Mouse (Mus musculus): ENCODE measurements around the gene 6430548M08Rik.

The 6430548M08Rik gene

DNA sequence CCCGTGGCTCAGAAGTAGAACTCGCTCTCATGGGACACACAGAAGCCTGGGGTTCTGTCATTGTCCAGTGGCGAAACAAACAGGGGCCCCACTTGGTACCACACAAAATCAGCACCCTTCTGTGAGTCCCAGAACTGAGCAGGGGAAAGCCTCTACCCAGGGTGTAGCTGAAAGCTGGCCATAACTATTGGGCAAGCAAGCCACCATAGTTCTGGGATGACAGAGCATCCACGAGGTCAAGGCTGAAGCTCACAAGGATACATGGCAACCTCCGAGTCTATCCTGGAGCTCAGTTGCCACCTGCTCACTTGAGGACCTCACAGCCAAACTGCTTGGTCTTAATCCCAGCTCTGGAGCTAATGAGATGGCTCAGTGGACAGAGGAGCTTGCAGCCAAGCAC is 67.3 kb downstream of the 6430548M08Rik start:
- no peak for DNase-seq (ENCODE audit: low spot score in 2 of 2)

- no peak for DNase-seq (ENCODE audit: low spot score in 2 of 2)
Observed at GRCm38 (mm10) chr8:120181861-120182414, 68.0 kb downstream of the 6430548M08Rik start.

DNA sequence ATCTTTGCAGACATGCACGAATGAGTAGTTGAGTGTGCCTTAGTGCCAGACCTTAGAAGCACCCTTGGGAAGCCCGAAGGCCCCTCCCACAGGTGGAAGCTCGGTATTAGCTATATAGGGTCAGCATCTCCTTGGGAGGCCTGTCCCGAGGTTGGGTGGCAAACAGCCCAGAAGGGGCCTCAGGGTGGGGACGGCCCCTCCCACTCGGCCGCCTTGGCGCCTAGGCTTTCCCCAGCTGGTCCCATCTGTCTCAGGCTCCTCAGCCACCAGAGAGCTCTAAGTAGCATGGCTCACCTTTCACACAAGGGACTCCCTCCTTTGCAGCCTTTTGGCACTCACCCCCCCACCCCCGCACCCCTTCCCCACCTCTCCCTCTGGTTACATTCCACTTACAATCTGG is 70.4 kb downstream of the 6430548M08Rik start:
- DNase-seq (ENCODE audit: low spot score in 2 of 2) = no peak

GRCm38 (mm10) chr8:120184850-120185792 is 71.2 kb downstream of the 6430548M08Rik start:
- no peak for DNase-seq (ENCODE audit: low spot score in 2 of 2)

DNA sequence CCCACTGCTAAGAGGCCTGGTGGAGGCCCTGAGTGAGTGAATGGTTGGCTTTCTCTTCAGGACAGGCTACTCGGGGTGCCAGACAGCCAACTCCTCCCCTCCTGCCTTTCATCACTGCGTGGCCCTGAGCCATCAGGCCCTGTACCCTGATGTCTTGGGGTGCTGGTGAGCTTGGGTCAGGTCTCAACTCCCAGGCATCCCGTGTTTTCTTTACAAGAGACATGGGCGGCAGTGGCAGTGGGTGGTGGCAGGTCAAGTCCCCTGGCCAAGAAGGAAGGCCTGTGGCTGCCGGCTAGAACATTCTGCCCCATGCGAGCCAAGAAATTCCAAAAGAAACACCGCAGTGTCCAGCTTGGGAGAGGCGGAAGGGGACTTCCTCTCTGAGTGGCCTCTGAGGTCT is 72.5 kb downstream of the 6430548M08Rik start:
- DNase-seq (ENCODE audit: low spot score in 2 of 2) = no peak

- no peak for DNase-seq (ENCODE audit: low spot score in 2 of 2)
Observed at GRCm38 (mm10) chr8:120188510-120188909, 74.6 kb downstream of the 6430548M08Rik start.

GRCm38 (mm10) chr8:120189440-120189839 is 75.5 kb downstream of the 6430548M08Rik start:
- no peak for DNase-seq (ENCODE audit: low spot score in 2 of 2)

- no peak for DNase-seq (ENCODE audit: low spot score in 2 of 2)
Observed at GRCm38 (mm10) chr8:120190107-120190809, 76.3 kb downstream of the 6430548M08Rik start.

- peak; percentile 81 to 83 for DNase-seq (ENCODE audit: low spot score in 2 of 2)
Observed at GRCm38 (mm10) chr8:120190810-120191413, 77.0 kb downstream of the 6430548M08Rik start.

GRCm38 (mm10) chr8:120191633-120192032 is 77.7 kb downstream of the 6430548M08Rik start:
- no peak for DNase-seq (ENCODE audit: low spot score in 2 of 2)

DNA sequence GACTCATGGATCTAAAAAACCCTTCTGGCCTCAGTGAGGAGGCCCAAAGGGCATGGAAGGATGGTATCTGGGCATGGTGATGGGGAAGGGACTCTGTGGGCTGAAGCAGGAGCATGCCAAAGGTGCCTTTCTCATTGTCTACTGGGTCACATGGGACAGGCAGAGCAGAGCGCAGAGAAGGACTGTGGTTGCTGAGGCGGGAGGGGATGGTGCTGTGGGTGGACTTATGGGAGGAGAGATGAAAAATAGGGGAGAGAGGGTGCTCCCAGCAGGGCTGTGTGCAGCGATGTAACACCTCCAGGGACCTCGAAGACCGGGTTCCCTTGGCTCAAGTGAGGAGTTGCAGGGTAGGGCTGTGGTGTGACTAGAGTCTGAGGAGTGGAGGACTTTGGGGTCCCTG is 78.2 kb downstream of the 6430548M08Rik start:
- DNase-seq (ENCODE audit: low spot score in 2 of 2) = no peak

DNA sequence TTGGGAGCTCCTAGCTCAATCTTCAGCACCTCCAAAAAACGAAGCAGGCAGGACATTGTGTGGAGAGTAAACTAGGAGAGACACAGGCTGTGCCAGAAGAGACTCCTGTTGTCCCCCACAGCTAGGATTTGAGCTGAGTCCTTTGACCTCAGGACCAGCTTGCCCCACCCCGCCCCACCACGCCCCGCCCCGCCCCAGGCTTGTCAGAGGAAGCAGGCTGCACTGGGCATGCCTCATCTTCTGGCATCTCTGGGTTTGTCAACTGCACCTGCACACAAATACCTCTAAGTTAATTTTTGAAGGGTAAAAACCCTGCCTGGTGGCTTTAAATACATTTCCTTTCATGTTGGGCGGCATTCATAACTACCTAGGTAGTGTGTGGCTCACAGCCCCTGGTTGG is 87.4 kb downstream of the 6430548M08Rik start:
- DNase-seq (ENCODE audit: low spot score in 2 of 2) = no peak

GRCm38 (mm10) chr8:120202546-120202945 is 88.6 kb downstream of the 6430548M08Rik start:
- no peak for DNase-seq (ENCODE audit: low spot score in 2 of 2)

DNA sequence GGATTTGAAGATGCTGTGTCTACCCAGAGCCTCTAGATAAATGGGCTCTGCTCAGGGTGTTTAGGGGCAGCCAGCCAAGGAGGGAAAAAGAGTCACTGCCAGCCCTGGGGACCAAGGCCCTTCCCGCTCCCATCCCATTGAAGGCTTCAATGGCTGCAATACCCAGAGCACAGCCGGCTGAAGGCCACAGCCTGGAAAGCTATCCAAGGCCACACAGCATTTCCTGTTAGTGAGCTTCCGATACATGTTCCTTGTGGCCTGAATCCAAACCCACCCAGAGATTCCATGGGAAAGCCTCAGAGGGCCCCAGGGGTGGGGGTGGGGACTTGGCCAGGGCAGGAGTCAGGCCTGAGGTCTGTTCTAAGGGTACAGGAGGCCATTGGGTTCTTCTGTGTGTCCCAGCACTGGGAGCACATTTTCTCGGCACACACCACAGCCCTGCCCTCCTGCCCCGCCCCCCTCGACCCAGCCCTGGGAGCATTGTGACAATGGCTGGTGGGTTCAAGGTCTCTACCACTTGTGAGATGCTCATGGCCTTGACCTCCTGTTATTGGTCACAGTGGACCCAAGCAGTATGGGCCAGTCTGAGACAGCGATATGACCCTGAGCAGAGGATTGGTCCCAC is 90.9 kb downstream of the 6430548M08Rik start:
- DNase-seq (ENCODE audit: low spot score in 2 of 2) = no peak

GRCm38 (mm10) chr8:120205916-120206315 is 92.0 kb downstream of the 6430548M08Rik start:
- no peak for DNase-seq (ENCODE audit: low spot score in 2 of 2)

GRCm38 (mm10) chr8:120207364-120207763 is 93.4 kb downstream of the 6430548M08Rik start:
- DNase-seq (ENCODE audit: low spot score in 2 of 2) = no peak

- no peak for DNase-seq (ENCODE audit: low spot score in 2 of 2)
Observed at GRCm38 (mm10) chr8:120208113-120208512, 94.2 kb downstream of the 6430548M08Rik start.

GRCm38 (mm10) chr8:120211345-120211744 is 97.4 kb downstream of the 6430548M08Rik start:
- DNase-seq (ENCODE audit: low spot score in 2 of 2) = no peak

DNA sequence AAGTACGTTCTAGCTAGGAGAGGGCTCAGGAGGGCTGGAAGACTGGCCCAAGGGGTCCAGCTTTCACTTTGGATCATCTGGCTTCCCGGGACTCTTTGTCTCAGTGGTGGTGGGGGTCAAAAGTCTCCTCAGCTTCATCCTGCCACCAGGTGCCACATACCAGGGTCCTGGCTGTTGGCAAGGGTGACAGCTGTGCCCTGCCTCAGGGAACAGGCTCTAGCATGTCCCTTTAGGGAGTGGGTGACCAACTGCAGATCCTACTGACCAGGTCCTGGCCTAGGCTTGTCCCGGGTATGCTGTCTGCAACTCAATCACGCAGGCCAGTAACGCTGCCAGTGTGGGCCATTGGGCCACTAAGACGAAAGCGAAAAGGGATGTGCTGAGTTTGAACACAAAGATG is 98.6 kb downstream of the 6430548M08Rik start:
- DNase-seq (ENCODE audit: low spot score in 2 of 2) = no peak

DNA sequence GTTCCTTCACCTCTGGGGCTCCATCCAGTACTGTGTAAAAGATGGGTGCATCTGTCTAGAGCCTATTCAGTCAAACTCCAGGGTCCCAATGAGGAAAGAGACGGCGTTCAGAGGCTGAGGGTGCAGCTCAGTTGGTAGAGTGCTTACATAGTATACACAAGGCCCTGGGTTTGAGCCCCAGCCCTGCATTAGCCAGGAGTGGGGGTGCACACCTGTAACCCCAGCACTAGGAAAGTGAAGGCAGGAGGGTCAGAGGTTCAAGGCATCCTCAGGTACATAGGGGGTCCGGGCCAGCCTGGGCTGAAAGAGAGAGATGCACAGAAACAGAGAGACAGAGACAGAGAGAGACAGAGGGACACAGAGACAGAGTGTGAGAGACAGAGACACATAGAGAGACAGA is 99.3 kb downstream of the 6430548M08Rik start:
- no peak for DNase-seq (ENCODE audit: low spot score in 2 of 2)

- no peak for DNase-seq (ENCODE audit: low spot score in 2 of 2)
Observed at GRCm38 (mm10) chr8:120213939-120214338, 100.0 kb downstream of the 6430548M08Rik start.

Data from right cerebral cortex, postnatal 36 days (tissue).